Mouse (Mus musculus) heart, embryonic 15.5 days (tissue): Measurements from ENCODE around the gene Dock1. TPM values are rescaled to one million over a fixed set of nuclear protein-coding genes. Genes with fewer than 3 reads are reported as not detected.

Experiments
- ATAC-seq: fragments of 200-750 bp; cut with Nextera tagmentation; replicated peaks from 2 replicates; pipeline ENCODE4 v1.8.0; 2017; ENCODE audit warnings: low read depth, moderate TSS enrichment; ENCODE audit not compliant: insufficient number of reproducible peaks, insufficient read depth, low FRiP score
- H3K27ac ChIP-seq: fragments of 300-500 bp; sonication (generic); 2 replicates; pipeline ENCODE4 v1.5.1; 2015; ENCODE audit warnings: mild to moderate bottlenecking, inconsistent platforms
- H3K27me3 ChIP-seq: fragments of 300-500 bp; sonication (generic); 2 replicates; pipeline ENCODE4 v1.6.1; 2015; ENCODE audit warnings: inconsistent platforms
- H3K36me3 ChIP-seq: fragments of 300-500 bp; sonication (generic); 2 replicates; pipeline ENCODE4 v1.6.1; 2015; ENCODE audit warnings: mild to moderate bottlenecking, inconsistent platforms
- H3K4me1 ChIP-seq: fragments of 300-500 bp; sonication (generic); replicated peaks from 2 replicates; pipeline ENCODE4 v1.6.1; 2015; ENCODE audit warnings: inconsistent platforms
- H3K4me2 ChIP-seq: fragments of 300-500 bp; sonication (generic); 2 replicates; pipeline ENCODE4 v1.6.1; 2015; ENCODE audit warnings: inconsistent platforms, mild to moderate bottlenecking, moderate library complexity
- H3K4me3 ChIP-seq: fragments of 300-500 bp; sonication (generic); 2 replicates; pipeline ENCODE4 v1.5.1; 2015; ENCODE audit warnings: mild to moderate bottlenecking, inconsistent platforms
- H3K9ac ChIP-seq: fragments of 300-500 bp; sonication (generic); 2 replicates; pipeline ENCODE4 v1.6.1; 2015; ENCODE audit warnings: mild to moderate bottlenecking, inconsistent platforms
- H3K9me3 ChIP-seq: fragments of 300-500 bp; sonication (generic); replicated peaks from 2 replicates; pipeline ENCODE4 v1.6.1; 2016; ENCODE audit warnings: inconsistent platforms
- WGBS: fragments of 180-500 bp; shearing (Covaris S2); methylation state at CpG from one replicate; pipeline ENCODE4 v1.1.7; 2015; ENCODE audit warnings: mixed read lengths; 5-methylcytosine and 5-hydroxymethylcytosine counted together
- polyA plus RNA-seq: library from polyadenylated mRNA; unstranded; fragments of >200 nt; fragmentation: Nextera tagmentation; extraction: Ambion mirVana; gene quantifications from 2 replicates; pipeline ENCODE4 v1.2.1, GENCODE M21; 2015

The Dock1 gene
- polyA plus RNA-seq, 1 experiment from 2014 or later, result 18.3 TPM

DNA sequence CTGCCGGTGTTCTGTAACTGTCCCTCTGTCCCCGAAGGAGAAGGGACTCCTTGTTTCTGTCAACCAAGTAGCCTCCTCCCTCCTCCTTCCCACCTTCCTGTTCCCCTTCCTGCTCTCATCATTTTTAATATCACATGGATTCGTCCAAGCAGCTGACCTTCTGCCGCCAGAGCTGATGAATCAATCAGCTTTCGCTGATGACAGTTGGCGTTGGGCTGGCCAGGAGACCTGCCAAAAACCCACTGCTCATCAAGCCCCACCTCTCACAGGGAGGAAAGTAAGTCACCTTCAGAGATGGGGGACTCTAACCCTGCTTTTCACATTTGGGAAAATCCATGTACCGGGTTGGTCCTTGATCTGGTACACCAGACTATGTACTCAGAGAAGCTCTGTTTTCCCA, 87.2 kb downstream of the Dock1 start:
- Histone ChIP-seq H3K27ac (no peak overlapping the region), H3K9ac (no peak overlapping the region), H3K27me3 (no peaks in the 10 kb centered on the region), H3K4me3 (no peak overlapping the region), H3K36me3 (peaks cover 45% of the 10 kb centered on the region), H3K4me1 (no peaks in the 10 kb centered on the region), H3K9me3 (no peaks in the 10 kb centered on the region), H3K4me2 (no peak overlapping the region)
- ATAC-seq, result no peak
- 82% methylated on average over 7 of the region's 7 CpGs for WGBS

DNA sequence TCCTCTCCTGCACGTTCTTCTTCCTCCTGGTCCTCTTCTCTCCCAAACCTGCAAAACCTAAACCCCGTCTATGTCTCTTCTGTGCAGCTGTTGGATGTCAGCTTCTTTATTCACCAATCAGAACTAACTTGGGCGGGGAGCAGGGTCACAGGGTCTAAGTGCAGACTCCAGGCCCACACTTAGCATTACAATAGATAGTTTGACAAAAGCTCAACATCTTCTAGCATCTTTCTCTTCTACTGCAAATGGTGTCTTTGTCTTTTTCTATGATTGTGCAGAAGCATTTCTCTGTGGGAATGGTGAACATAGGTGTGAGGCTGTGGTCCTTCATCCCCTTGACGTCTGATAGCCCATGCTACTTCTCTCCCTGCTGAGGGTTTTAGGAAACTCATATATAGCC, 91.3 kb downstream of the Dock1 start:
- H3K4me3 ChIP-seq, result no peak overlapping the region
- 93% methylated on average over 4 of the region's 4 CpGs for WGBS
- no peaks in the 10 kb centered on the region for H3K9me3 ChIP-seq
- no peaks in the 10 kb centered on the region for H3K27me3 ChIP-seq
- H3K4me1 ChIP-seq, result no peaks in the 10 kb centered on the region
- H3K9ac ChIP-seq, result no peak overlapping the region
- H3K36me3 ChIP-seq, result peaks cover 49% of the 10 kb centered on the region
- H3K4me2 ChIP-seq, result no peak overlapping the region
- H3K27ac ChIP-seq, result no peak overlapping the region
- ATAC-seq, result no peak

DNA sequence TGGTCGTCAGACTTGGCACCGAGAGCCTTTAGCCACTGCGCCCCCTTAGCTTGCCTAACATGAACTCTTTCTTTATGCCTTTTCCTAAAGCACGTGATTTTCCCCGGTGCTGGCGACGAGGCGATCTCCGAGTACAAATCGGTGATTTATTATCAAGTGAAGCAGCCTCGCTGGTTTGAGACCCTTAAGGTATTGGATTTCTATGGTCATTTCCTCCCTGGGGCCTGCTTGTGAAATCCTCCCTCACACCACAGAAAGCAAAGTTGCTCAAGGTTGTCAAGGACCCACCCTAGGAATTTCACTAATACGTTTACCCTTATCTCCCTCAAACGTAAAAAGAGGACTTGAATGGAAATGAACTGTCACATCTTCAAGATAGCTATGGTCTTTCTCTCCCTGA, 94.7 kb downstream of the Dock1 start:
- no peak for ATAC-seq
- Histone ChIP-seq H3K4me3 (no peak overlapping the region), H3K9me3 (no peaks in the 10 kb centered on the region), H3K4me2 (no peak overlapping the region), H3K36me3 (peaks cover 46% of the 10 kb centered on the region), H3K27ac (no peak overlapping the region), H3K9ac (no peak overlapping the region), H3K27me3 (no peaks in the 10 kb centered on the region), H3K4me1 (no peaks in the 10 kb centered on the region)
- 68% methylated on average over 13 of the region's 13 CpGs for WGBS

DNA sequence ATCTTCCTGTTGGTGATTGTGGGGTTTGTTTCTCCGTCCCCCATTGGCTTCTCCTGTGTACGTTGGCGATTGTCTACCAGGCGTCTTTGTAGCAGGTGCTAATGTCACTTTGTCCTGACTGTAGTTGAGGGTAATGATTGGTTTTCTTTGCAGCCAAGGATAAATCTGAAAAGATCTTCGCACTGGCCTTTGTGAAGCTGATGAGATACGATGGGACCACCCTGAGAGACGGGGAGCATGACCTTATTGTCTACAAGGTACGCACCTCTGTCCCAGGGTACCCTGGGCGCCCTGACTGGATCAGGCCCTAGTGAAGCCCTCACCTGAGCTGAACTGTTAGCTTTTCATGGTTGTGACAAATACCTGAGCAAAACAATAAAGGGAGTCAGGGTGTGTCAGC, 100.9 kb downstream of the Dock1 start:
- H3K27me3 ChIP-seq, result no peaks in the 10 kb centered on the region
- no peak overlapping the region for H3K27ac ChIP-seq
- no peak for ATAC-seq
- 94% methylated on average over 9 of the region's 9 CpGs for WGBS
- no peak overlapping the region for H3K4me2 ChIP-seq
- H3K4me3 ChIP-seq, result no peak overlapping the region
- H3K9me3 ChIP-seq, result no peaks in the 10 kb centered on the region
- H3K4me1 ChIP-seq, result no peaks in the 10 kb centered on the region
- H3K36me3 ChIP-seq, result peaks cover 48% of the 10 kb centered on the region
- no peak overlapping the region for H3K9ac ChIP-seq

DNA sequence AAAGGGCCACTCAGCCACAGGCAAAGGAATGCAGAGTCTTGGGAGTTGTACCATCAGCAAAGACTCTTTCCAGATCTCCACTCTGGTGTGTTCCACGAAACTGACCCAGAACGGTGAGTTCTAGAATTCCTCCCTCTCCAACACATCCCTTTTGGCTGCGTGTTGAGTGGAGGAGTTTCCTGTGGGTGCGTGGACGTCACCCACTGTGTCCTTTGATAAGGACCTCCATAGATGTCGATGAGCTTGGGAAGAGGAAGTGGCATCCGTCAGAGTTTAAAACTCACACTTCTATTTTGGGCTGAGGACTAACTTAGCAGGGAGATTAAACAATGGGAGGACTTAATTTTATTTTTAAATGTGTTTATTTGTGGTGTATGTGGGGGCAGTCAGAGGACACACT, 101.9 kb downstream of the Dock1 start:
- no peak overlapping the region for H3K9ac ChIP-seq
- H3K4me2 ChIP-seq, result no peak overlapping the region
- no peak; the same call in 1 of the 2 replicates for ATAC-seq
- peaks cover 44% of the 10 kb centered on the region for H3K36me3 ChIP-seq
- H3K4me1 ChIP-seq, result no peaks in the 10 kb centered on the region
- WGBS, result 45% methylated on average over 7 of the region's 7 CpGs
- H3K4me3 ChIP-seq, result no peak overlapping the region
- no peak overlapping the region for H3K27ac ChIP-seq
- H3K9me3 ChIP-seq, result no peaks in the 10 kb centered on the region
- H3K27me3 ChIP-seq, result no peaks in the 10 kb centered on the region

DNA sequence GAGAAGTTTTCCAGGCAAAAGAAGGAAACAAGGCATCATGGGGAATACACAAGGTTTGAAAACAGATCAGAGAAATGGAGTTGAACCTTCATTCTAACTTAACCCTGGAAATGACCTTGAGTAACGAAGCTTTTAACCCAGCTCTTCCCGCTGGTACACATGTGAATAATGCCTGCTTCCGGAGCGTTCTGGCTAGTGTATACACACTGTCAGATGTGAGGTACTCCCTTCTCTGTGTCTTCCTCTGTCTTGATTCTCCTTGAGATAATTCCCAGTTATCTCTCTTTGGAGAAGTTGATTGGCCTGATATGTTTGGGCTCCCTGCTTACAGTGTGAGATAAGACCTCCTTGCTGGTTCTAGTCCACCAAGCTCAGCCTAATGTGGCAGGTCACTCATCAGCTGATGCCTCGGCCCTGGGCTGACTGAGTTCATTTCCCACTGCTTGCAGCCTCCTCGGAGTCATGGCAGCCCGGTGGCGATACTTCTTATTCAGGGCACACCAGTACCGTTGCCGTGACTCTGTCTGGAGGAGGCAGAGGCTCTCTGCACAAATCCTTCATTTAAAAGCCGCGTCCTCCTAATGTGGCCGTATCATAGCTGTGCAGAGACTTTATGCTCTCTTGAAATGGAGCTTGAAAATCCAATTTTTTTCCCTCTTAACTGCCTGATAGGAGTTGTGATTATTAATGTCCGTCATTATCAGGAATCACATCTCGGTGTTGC, 102.6 kb downstream of the Dock1 start:
- H3K27ac ChIP-seq, result no peak overlapping the region
- H3K36me3 ChIP-seq, result peaks cover 44% of the 10 kb centered on the region
- H3K4me1 ChIP-seq, result no peaks in the 10 kb centered on the region
- ATAC-seq, result no peak
- no peak overlapping the region for H3K4me3 ChIP-seq
- no peak overlapping the region for H3K9ac ChIP-seq
- H3K27me3 ChIP-seq, result no peaks in the 10 kb centered on the region
- no peak overlapping the region for H3K4me2 ChIP-seq
- WGBS, result 84% methylated on average over 15 of the region's 15 CpGs
- H3K9me3 ChIP-seq, result no peaks in the 10 kb centered on the region

DNA sequence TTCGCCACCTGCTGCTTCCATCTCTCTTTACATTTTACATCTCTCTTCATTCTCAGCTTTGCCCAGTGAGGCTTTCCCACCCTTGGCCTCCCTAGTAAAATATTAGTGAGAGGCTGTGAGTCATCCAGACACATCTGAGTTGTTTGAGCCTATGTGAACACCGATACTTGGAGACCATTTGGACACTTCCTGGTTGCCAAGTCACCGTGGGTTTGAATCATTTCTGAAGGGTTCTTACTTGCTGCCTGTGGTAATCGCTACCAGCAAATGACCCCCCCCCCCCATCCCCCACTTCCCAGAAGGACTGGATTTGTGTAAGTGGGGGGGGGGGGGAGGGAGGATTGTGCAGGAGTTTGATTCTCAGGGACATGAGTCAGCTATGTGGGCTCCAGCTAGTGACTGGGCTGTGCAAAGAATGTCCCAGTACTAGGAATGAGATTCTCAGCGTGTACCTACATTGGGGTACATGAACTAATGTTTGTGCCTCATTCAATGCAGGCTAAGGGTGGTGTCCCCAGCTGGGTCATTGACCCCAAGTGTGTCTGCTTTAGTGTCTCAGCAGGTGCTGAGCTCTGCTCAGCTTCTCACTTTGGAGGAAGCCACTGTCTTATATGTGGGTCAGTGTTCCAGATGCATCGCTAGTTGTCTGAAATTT, 103.4 kb downstream of the Dock1 start:
- ATAC-seq, result no peak
- Histone ChIP-seq H3K27ac (no peak overlapping the region), H3K9me3 (no peaks in the 10 kb centered on the region), H3K4me3 (no peak overlapping the region), H3K4me2 (no peak overlapping the region), H3K4me1 (no peaks in the 10 kb centered on the region), H3K9ac (no peak overlapping the region), H3K36me3 (peaks cover 50% of the 10 kb centered on the region), H3K27me3 (no peaks in the 10 kb centered on the region)
- WGBS, result 85% methylated on average over 6 of the region's 6 CpGs

DNA sequence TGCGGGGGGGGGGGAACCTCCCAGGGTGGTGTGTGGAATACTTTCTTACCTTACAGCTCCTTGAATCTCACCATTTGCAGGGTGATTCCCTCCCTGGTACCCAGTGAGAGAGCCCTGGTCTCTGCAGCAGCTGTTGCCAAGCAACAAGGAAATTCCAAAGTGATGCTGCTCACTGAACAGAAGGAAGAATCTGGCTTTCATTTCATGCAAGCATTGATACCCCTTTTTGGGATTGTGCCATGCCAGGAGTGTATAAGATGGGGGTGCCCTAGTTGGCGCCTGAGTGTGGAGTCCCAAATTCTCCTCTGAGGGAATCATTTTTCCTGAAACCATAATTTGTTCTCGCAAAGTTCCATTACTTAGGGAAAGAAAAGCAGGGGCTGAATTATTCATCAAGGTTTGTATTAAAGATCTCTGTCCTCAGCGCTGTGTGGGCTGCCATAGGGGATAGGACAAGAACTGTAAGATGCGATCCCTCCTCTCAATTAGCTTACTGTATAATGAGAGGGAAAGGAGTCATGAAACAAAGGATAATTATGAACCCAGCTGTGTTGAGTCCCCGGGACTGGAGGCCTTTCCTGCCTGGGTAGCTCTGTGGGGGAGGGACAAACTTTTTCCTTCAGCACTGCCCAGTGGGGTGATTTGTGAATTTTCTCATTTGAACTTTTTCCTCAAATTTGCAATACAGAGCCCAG, 104.2 kb downstream of the Dock1 start:
- WGBS, result 85% methylated on average over 6 of the region's 6 CpGs
- ATAC-seq, result no peak

DNA sequence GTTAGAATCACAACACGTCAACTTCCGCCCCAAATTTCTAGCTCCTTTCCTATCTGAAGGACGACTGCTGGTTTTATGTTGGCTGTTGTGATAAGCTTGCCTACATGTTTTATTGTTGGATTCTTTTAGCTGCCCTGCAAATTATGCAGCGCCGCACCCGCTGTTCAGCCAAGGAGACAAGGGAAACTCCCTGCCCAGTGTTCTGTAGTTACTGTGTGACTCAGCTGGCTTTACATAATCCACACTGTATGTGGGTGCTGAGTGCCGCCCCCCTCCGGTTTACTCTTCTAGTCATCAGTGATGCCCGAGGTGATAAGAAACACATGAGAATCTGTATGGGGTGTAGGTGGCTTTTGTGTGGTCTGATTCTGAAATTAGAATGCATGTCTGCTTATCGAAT, 105.2 kb downstream of the Dock1 start:
- H3K4me2 ChIP-seq, result no peak overlapping the region
- no peak overlapping the region for H3K9ac ChIP-seq
- H3K27me3 ChIP-seq, result no peaks in the 10 kb centered on the region
- no peaks in the 10 kb centered on the region for H3K9me3 ChIP-seq
- H3K27ac ChIP-seq, result no peak overlapping the region
- H3K36me3 ChIP-seq, result peaks cover 46% of the 10 kb centered on the region
- 89% methylated on average over 10 of the region's 10 CpGs for WGBS
- no peaks in the 10 kb centered on the region for H3K4me1 ChIP-seq
- H3K4me3 ChIP-seq, result no peak overlapping the region
- no peak for ATAC-seq

More for the DNA sequence above, 104.2 kb downstream of the Dock1 start:
- Histone ChIP-seq H3K27ac (no peak overlapping the region), H3K4me3 (no peak overlapping the region), H3K9ac (no peak overlapping the region), H3K4me1 (no peaks in the 10 kb centered on the region), H3K9me3 (no peaks in the 10 kb centered on the region), H3K36me3 (peaks cover 47% of the 10 kb centered on the region), H3K4me2 (no peak overlapping the region), H3K27me3 (no peaks in the 10 kb centered on the region)

DNA sequence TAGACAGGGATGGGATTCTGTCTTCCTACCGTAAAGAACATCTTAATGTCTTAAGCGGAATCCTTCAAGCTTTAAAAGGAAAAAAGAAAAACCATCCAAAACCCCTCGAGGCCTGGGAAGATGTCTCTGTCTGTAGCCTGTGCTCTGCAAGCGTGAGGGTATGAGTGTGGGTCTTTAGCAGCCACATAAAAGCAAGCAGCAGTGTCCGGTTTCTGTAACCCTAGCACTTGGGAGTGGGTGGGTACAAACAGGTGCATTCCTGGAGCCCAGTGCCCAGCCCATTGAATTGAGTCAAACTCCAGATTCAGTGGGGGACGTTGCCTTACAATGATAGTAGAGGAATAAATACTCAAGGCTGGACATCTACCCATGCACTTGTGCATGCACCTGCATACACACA, 105.9 kb downstream of the Dock1 start:
- peaks cover 40% of the 10 kb centered on the region for H3K36me3 ChIP-seq
- no peaks in the 10 kb centered on the region for H3K4me1 ChIP-seq
- H3K27me3 ChIP-seq, result no peaks in the 10 kb centered on the region
- no peak overlapping the region for H3K27ac ChIP-seq
- ATAC-seq, result no peak
- no peaks in the 10 kb centered on the region for H3K9me3 ChIP-seq
- no peak overlapping the region for H3K4me2 ChIP-seq
- H3K4me3 ChIP-seq, result no peak overlapping the region
- 85% methylated on average over 6 of the region's 6 CpGs for WGBS
- no peak overlapping the region for H3K9ac ChIP-seq

DNA sequence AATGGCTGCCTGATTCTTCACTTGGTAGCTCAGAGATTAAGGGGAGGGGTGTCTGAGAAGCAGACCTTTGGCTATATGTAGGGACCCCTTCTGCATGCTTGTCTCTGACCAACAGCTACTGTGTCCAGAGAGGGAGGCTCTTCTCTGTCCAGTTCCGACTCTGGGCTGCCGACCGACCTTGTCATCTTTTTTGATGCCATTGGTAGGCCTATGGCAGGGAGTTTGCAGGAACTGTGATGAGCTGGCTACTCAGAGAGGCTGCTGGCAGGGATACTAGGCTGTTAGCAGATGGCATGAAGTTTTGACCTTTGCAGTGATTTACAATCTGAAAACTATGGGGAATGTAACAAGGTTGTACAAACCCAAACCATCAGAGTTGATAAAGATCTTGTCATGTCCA, 109.3 kb downstream of the Dock1 start:
- H3K9me3 ChIP-seq, result no peaks in the 10 kb centered on the region
- no peak for ATAC-seq
- H3K4me1 ChIP-seq, result no peaks in the 10 kb centered on the region
- 89% methylated on average over 3 of the region's 3 CpGs for WGBS
- no peak overlapping the region for H3K4me2 ChIP-seq
- H3K9ac ChIP-seq, result no peak overlapping the region
- H3K36me3 ChIP-seq, result peaks cover 27% of the 10 kb centered on the region
- H3K4me3 ChIP-seq, result no peak overlapping the region
- H3K27ac ChIP-seq, result no peak overlapping the region
- H3K27me3 ChIP-seq, result no peaks in the 10 kb centered on the region
